Mouse (Mus musculus) ES-E14 (cell line): ENCODE measurements around the gene Ptpa. TPM values are rescaled to one million over a fixed set of nuclear protein-coding genes. Genes with fewer than 3 reads are reported as not detected.

Experiments used
- DNase-seq: peaks from one replicate; pipeline ENCODE4 v3.0.0-alpha.2; 2013; ENCODE audit warnings: low read depth, low spot score
- H3K27ac ChIP-seq: 2 replicates; pipeline ENCODE4 v1.5.1; 2012; ENCODE audit warnings: low read depth, mild to moderate bottlenecking, low read length, moderate library complexity, mixed read lengths; ENCODE audit not compliant: poor library complexity, insufficient read depth, severe bottlenecking
- H3K36me3 ChIP-seq: 2 replicates; pipeline ENCODE4 v1.6.1; 2012; ENCODE audit warnings: mild to moderate bottlenecking, low read length, moderate library complexity, mixed read lengths; ENCODE audit not compliant: control insufficient read depth, poor library complexity, insufficient read depth, severe bottlenecking
- H3K4me1 ChIP-seq, 2 experiments: fragments of 150-350 bp in 1 of 2; sonication (generic) in 1 of 2; 2 replicates each; pipeline ENCODE4 v1.6.1; 2012; ENCODE audit warnings: low read length in 2 of 2, mild to moderate bottlenecking in 1 of 2, mixed read lengths in 1 of 2; ENCODE audit not compliant: control insufficient read depth in 2 of 2, insufficient read depth in 2 of 2, poor library complexity in 1 of 2
- H3K4me3 ChIP-seq, 2 experiments: fragments of 150-350 bp in 1 of 2; sonication (generic) in 1 of 2; 2 replicates each; pipeline ENCODE4 v1.5.1; 2012; ENCODE audit warnings: low read length in 2 of 2, low read depth in 1 of 2, mild to moderate bottlenecking in 1 of 2, mixed read lengths in 1 of 2; ENCODE audit not compliant: insufficient read depth in 1 of 2, poor library complexity in 1 of 2, severe bottlenecking in 1 of 2
- H3K9ac ChIP-seq: 2 replicates; pipeline ENCODE4 v1.6.1; 2012; ENCODE audit warnings: low read depth, mild to moderate bottlenecking, low read length, mixed read lengths; ENCODE audit not compliant: poor library complexity, insufficient read depth, severe bottlenecking
- H3K9me3 ChIP-seq: fragments of 150-350 bp; sonication (generic); 2 replicates; pipeline ENCODE4 v1.6.1; 2012; ENCODE audit warnings: low read depth, mild to moderate bottlenecking, low read length; ENCODE audit not compliant: control insufficient read depth, insufficient read depth
- CHD2 ChIP-seq: IDR thresholded peaks from 2 replicates; pipeline ENCODE4 v1.6.1; 2014; ENCODE audit warnings: mild to moderate bottlenecking, low read depth, low read length, inconsistent platforms
- HCFC1 ChIP-seq: IDR thresholded peaks from 2 replicates; pipeline ENCODE4 v1.6.1; 2012; ENCODE audit warnings: low read length, inconsistent platforms, borderline replicate concordance; ENCODE audit not compliant: insufficient read depth
- MAFK ChIP-seq: IDR thresholded peaks from 2 replicates; pipeline ENCODE4 v1.6.1; 2014; ENCODE audit warnings: mild to moderate bottlenecking, low read depth, low read length, inconsistent platforms; ENCODE audit not compliant: insufficient read depth
- ZC3H11A ChIP-seq: IDR thresholded peaks from 2 replicates; pipeline ENCODE4 v1.6.1; 2012; ENCODE audit warnings: low read depth, mild to moderate bottlenecking, inconsistent platforms, low read length, borderline replicate concordance
- ZNF384 ChIP-seq: IDR thresholded peaks from 2 replicates; pipeline ENCODE4 v1.6.1; 2012; ENCODE audit warnings: low read depth, low read length, inconsistent platforms
- in situ Hi-C, 2 experiments: fragments of 600-800 bp; cut with MboI; formaldehyde crosslinking; loops; one replicate each; pipeline ENCODE4 v1.15.1; 2025; ENCODE audit warnings: low sequenced_read_pairs in 2 of 2, inconsistent platforms in 1 of 2; ENCODE audit not compliant: unreplicated experiment in 2 of 2
- total RNA-seq: library from RNA; depleted of rRNA; stranded (reverse); fragments of 300-350 nt; gene quantifications from 2 replicates; pipeline ENCODE4 v1.2.3, GENCODE M21; 2012

The Ptpa gene
- total RNA-seq, 1 experiment: 97.9 TPM

GRCm38 (mm10) chr2:30470143-30470946, 54.5 kb downstream of the Ptpa start:
- Histone ChIP-seq H3K36me3 (no peaks in the 10 kb centered on the region; the same call in 1 of the 2 replicates), H3K4me1 (peaks cover 0 to 7% of the 10 kb centered on the region in 2 experiments; a peak in 2 of 4 replicates), H3K4me3 (peak overlapping the region; percentile 62 to 70), H3K9me3 (no peaks in the 10 kb centered on the region), H3K27ac (no peak overlapping the region), H3K9ac (peak overlapping the region; percentile 71)
- TF ChIP-seq MAFK: no peak
- DNase-seq: no peak
- in situ Hi-C loops: loop anchor here (25.0 kb wide), 1 partner anchor 317 kb away; no protein-coding TSS in a partner anchor

DNA sequence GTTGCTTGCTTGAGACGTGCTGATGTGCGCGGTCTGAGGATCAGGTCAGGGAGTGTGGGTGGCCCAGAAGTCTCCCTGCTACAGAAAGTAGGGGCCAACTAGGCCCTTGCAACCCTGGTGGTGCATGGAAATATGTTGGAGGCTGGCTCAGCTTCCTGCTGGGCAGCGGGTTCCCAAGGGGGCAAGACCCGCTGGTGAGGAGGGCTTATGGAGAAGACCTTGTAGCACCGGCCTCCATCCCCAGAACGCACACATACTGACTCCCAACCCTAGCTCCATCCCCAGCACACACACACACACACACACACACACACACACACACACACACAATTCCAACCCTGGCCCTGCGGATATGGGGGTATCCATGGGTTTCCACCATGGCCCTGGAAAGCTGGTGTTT, 55.2 kb downstream of the Ptpa start:
- no peak for DNase-seq
- in situ Hi-C loops: loop anchor here (25.0 kb wide), 1 partner anchor 316 kb away; no protein-coding TSS in a partner anchor
- peak overlapping the region in 1 of 2 experiments; percentile 70; a peak in 1 of 4 replicates for H3K4me3 ChIP-seq

GRCm38 (mm10) chr2:30471795-30472720, 56.2 kb downstream of the Ptpa start:
- DNase-seq: peak; percentile 83
- H3K4me3 ChIP-seq: peak overlapping the region; percentile 87 to 92
- in situ Hi-C loops: loop anchor here (25.0 kb wide), 1 partner anchor 315 kb away; no protein-coding TSS in a partner anchor
- H3K9me3 ChIP-seq: no peaks in the 10 kb centered on the region
- H3K36me3 ChIP-seq: peaks cover 2% of the 10 kb centered on the region; the same call in 1 of the 2 replicates
- no peak overlapping the region for H3K27ac ChIP-seq
- peak overlapping the region; percentile 90 for H3K9ac ChIP-seq
- peaks cover 0 to 15% of the 10 kb centered on the region in 2 experiments; a peak in 2 of 4 replicates for H3K4me1 ChIP-seq
- TF ChIP-seq ZNF384: no peak
- no peak for TF ChIP-seq CHD2
- TF ChIP-seq HCFC1: peak; percentile 94
- no peak for TF ChIP-seq ZC3H11A

More for the DNA sequence above, 55.2 kb downstream of the Ptpa start:
- Histone ChIP-seq H3K4me1 (peaks cover 0 to 12% of the 10 kb centered on the region in 2 experiments; a peak in 2 of 4 replicates), H3K9ac (0 out of 2 replicates have a peak overlapping the region, but pooled peaks have one; percentile 8), H3K9me3 (no peaks in the 10 kb centered on the region), H3K36me3 (no peaks in the 10 kb centered on the region; the same call in 1 of the 2 replicates), H3K27ac (no peak overlapping the region)
- no peak for TF ChIP-seq ZNF384

DNA sequence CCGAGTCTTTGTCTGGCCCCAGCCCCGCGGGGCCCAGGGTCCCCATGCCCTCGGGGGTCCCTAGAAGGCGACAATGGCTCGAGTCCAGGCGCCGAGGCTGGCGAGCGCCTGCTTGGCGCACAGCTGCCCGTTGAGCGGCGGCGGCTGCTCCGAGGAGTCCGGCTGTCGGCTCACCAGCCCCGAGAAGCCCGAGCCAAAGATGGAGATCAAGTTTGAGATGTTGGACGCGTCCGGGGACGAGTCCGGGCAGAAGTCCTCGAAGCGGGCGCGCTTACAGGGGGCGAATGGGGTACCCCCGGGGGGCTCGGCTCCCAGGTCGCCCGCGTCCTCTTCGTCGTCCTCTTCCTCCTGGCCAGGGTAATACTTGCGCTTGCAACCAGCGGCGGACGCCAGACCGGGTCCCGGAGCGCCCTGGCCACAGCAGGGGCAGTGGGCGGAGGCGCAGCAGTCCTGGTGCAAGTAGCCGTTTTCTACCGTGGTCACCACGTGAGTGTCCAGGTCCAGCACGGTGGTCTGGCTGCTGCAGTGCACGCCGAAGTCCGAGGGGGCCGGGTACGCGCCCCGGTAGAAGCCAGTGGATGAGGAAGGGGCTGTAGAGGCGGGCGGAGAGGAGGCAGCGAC, 57.0 kb downstream of the Ptpa start:
- H3K9ac ChIP-seq: peak overlapping the region; percentile 90
- H3K9me3 ChIP-seq: no peaks in the 10 kb centered on the region
- TF ChIP-seq CHD2 (no peak), MAFK (no peak), ZNF384 (no peak), HCFC1 (no peak), ZC3H11A (no peak)
- H3K36me3 ChIP-seq: peaks cover 2% of the 10 kb centered on the region; the same call in 1 of the 2 replicates
- H3K4me3 ChIP-seq: peak overlapping the region; percentile 87 to 92
- H3K4me1 ChIP-seq: peaks cover 0 to 15% of the 10 kb centered on the region in 2 experiments; a peak in 2 of 4 replicates
- in situ Hi-C loops: loop anchor here (25.0 kb wide), 1 partner anchor 314 kb away; no protein-coding TSS in a partner anchor
- no peak overlapping the region for H3K27ac ChIP-seq
- DNase-seq: no peak
